Mouse (Mus musculus) Patski (cell line): Measurements from ENCODE around the gene Bco1. TPM values are rescaled to one million over a fixed set of nuclear protein-coding genes. Genes with fewer than 3 reads are reported as not detected.

Source experiments
- ATAC-seq: fragments of 100-300 bp; one replicate; pipeline ENCODE4 v1.8.0; 2021
- CTCF ChIA-PET: fragments of 350-600 bp; sonication (Branson Sonifier 250); formaldehyde crosslinking; loops from one replicate; lab custom pipeline; 2022; ENCODE audit warnings: inconsistent platforms; lab: Charles Lee
- POLR2A ChIA-PET: fragments of 350-600 bp; sonication (Branson Sonifier 250); formaldehyde crosslinking; loops from one replicate; lab custom pipeline; 2022; ENCODE audit warnings: antibody characterized with exemption, inconsistent platforms; lab: Charles Lee
- DNase-seq: peaks from one replicate; pipeline ENCODE4 v3.0.0-alpha.2; 2011; ENCODE audit warnings: low read depth, low spot score
- H3K27me3 ChIP-seq: fragments of 371-371 bp; one replicate; pipeline ENCODE4 v1.5.1; 2021
- CTCF ChIP-seq: fragments of 100-300 bp; IDR thresholded peaks from one replicate; pipeline ENCODE4 v1.5.1; 2021
- in situ Hi-C: fragments of 300-500 bp; cut with MboI; formaldehyde crosslinking; loops from 3 replicates; pipeline ENCODE4 v1.11.1; 2018; ENCODE audit warnings: low pct_unique_long_range_greater_than_20kb, mixed read lengths
- polyA plus RNA-seq: library from polyadenylated mRNA; unstranded; gene quantifications from one replicate; pipeline ENCODE4 v1.2.3, GENCODE M21; 2021

Gene Bco1
- polyA plus RNA-seq, 1 experiment from 2014 or later = not detected

- ATAC-seq = peak; percentile 5
- ChIA-PET POLR2A (no interaction called here), CTCF (no interaction called here)
- H3K27me3 ChIP-seq = no peaks in the 10 kb centered on the region
- DNase-seq = no peak
- no peak for TF ChIP-seq CTCF
- in situ Hi-C loops = no loop called here
Observed at GRCm38 (mm10) chr8:117115676-117116446, 20.2 kb downstream of the Bco1 start.

DNA sequence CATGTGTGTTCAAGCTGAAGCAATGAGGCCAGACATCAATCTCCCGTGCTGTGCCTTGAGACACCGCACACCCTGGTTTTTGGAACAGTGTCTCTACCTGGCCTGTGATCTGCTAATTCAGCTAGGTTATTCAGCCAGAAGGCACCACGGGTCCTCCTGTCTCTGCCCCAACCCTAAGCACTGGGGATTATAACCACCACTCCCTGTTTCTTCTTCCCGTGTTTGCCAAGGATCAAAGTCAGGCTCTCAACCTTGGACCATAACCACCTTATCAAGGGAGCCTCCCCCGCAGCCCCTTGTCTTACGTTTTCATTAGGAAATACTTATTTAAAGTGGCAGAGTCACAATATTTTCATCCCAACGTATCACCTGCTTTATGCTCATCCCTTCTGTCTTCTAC is 20.9 kb downstream of the Bco1 start:
- TF ChIP-seq CTCF = no peak
- no peaks in the 10 kb centered on the region for H3K27me3 ChIP-seq
- ChIA-PET CTCF (no interaction called here), POLR2A (no interaction called here)
- no peak for ATAC-seq
- in situ Hi-C loops = no loop called here
- no peak for DNase-seq

- in situ Hi-C loops = no loop called here
- DNase-seq (no peak), ATAC-seq (no peak)
- POLR2A ChIA-PET = no interaction called here
- CTCF ChIA-PET = no interaction called here
- no peak for TF ChIP-seq CTCF
- no peaks in the 10 kb centered on the region for H3K27me3 ChIP-seq
Observed at GRCm38 (mm10) chr8:117118409-117118808, 22.8 kb downstream of the Bco1 start.

- in situ Hi-C loops = no loop called here
- DNase-seq (no peak), ATAC-seq (no peak)
- POLR2A ChIA-PET = no interaction called here
- H3K27me3 ChIP-seq = no peaks in the 10 kb centered on the region
- CTCF ChIA-PET = no interaction called here
- no peak for TF ChIP-seq CTCF
Observed at GRCm38 (mm10) chr8:117121277-117121676, 25.6 kb downstream of the Bco1 start.

GRCm38 (mm10) chr8:117123850-117124633 is 28.4 kb downstream of the Bco1 start:
- peaks cover 5% of the 10 kb centered on the region for H3K27me3 ChIP-seq
- TF ChIP-seq CTCF = no peak
- no peak for ATAC-seq
- in situ Hi-C loops = no loop called here
- CTCF ChIA-PET = interaction anchor here (1.0 to 1.4 kb wide), 2 partner anchors 14 to 16 kb away, joined by 4 read pairs; no protein-coding TSS in a partner anchor
- POLR2A ChIA-PET = interaction anchor here (0.6 kb wide), 1 partner anchor 11 kb away, joined by 4 read pairs; no protein-coding TSS in a partner anchor
- no peak for DNase-seq

GRCm38 (mm10) chr8:117125854-117126253 is 30.2 kb downstream of the Bco1 start:
- DNase-seq = no peak
- peaks cover 5% of the 10 kb centered on the region for H3K27me3 ChIP-seq
- no peak for ATAC-seq
- ChIA-PET CTCF (no interaction called here), POLR2A (no interaction called here)
- TF ChIP-seq CTCF = no peak
- in situ Hi-C loops = no loop called here

DNA sequence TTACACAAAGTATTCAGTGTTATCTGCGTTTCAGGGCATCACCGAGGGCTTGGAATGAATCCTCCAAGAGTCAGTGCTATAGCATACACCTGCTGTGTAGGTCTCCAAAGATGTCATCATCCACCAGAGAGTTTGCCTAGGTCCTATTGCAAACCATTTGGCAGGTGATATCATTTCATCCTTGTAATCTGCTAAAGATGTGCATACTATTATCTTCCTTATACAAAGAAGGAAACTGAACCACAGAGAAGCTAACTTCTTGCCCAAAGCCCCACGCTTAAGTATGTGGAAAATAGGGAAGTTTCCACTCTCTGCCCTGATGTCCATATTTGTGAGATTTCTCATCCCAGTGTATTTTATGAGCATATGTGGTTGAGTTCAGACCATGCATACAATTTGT is 30.8 kb downstream of the Bco1 start:
- no peak for TF ChIP-seq CTCF
- CTCF ChIA-PET = no interaction called here
- POLR2A ChIA-PET = no interaction called here
- DNase-seq (no peak), ATAC-seq (no peak)
- peaks cover 5% of the 10 kb centered on the region for H3K27me3 ChIP-seq
- in situ Hi-C loops = no loop called here

DNA sequence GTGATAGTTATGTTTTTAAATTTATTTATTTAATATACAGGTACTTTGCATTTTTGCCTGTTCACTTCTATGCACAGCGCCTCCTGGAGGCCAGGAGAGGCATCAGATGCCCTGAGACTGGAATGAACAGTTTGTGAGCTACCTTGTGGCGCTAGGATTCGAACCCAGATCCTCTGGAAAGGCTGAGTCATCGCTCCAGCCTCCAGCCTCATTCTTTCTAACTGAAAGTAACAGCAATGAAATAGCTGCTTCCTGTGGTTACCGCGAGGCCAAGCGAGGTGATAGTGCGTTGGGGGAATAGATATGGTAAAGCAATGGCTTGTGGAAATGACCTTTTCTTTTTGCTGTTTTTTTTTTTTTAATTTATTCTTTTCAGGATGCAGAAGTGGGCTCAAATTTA is 31.4 kb downstream of the Bco1 start:
- ATAC-seq (no peak), DNase-seq (no peak)
- peaks cover 9% of the 10 kb centered on the region for H3K27me3 ChIP-seq
- TF ChIP-seq CTCF = no peak
- in situ Hi-C loops = no loop called here
- POLR2A ChIA-PET = no interaction called here
- CTCF ChIA-PET = no interaction called here

- ChIA-PET POLR2A (no interaction called here), CTCF (no interaction called here)
- DNase-seq (no peak), ATAC-seq (no peak)
- no peak for TF ChIP-seq CTCF
- in situ Hi-C loops = no loop called here
- peaks cover 7% of the 10 kb centered on the region for H3K27me3 ChIP-seq
Observed at GRCm38 (mm10) chr8:117133702-117134101, 38.0 kb downstream of the Bco1 start.

- TF ChIP-seq CTCF = no peak
- POLR2A ChIA-PET = no interaction called here
- ATAC-seq = no peak
- peaks cover 10% of the 10 kb centered on the region for H3K27me3 ChIP-seq
- in situ Hi-C loops = no loop called here
- CTCF ChIA-PET = no interaction called here
- no peak for DNase-seq
Observed at GRCm38 (mm10) chr8:117136351-117136750, 40.7 kb downstream of the Bco1 start.

GRCm38 (mm10) chr8:117136763-117137162 is 41.1 kb downstream of the Bco1 start:
- POLR2A ChIA-PET = no interaction called here
- DNase-seq = no peak
- CTCF ChIA-PET = no interaction called here
- TF ChIP-seq CTCF = no peak
- peaks cover 7% of the 10 kb centered on the region for H3K27me3 ChIP-seq
- no peak for ATAC-seq
- in situ Hi-C loops = no loop called here
